Mouse (Mus musculus) embryonic facial prominence, embryonic 11.5 days (tissue): ENCODE measurements around the gene Deaf1. TPM values are rescaled to one million over a fixed set of nuclear protein-coding genes. Genes with fewer than 3 reads are reported as not detected.

Experiments
- ATAC-seq: fragments of 200-750 bp; cut with Nextera tagmentation; replicated peaks from 2 replicates; pipeline ENCODE4 v1.8.0; 2017; ENCODE audit warnings: low read depth; ENCODE audit not compliant: insufficient number of reproducible peaks, low FRiP score, low TSS enrichment
- DNase-seq: peaks from one replicate; pipeline ENCODE4 v3.0.0-alpha.2; 2015; ENCODE audit warnings: low spot score
- H3K27ac ChIP-seq: fragments of 300-500 bp; sonication (generic); replicated peaks from 2 replicates; pipeline ENCODE4 v1.5.1; 2014; ENCODE audit warnings: mild to moderate bottlenecking, low read depth, low read length, control low read depth
- H3K27me3 ChIP-seq: fragments of 300-500 bp; sonication (generic); 2 replicates; pipeline ENCODE4 v1.6.1; 2014; ENCODE audit warnings: mild to moderate bottlenecking, low read length, moderate library complexity, mixed read lengths; ENCODE audit not compliant: control insufficient read depth, insufficient read depth
- H3K36me3 ChIP-seq: fragments of 300-500 bp; sonication (generic); replicated peaks from 2 replicates; pipeline ENCODE4 v1.6.1; 2014; ENCODE audit warnings: low read depth, mild to moderate bottlenecking, low read length, moderate library complexity, mixed read lengths; ENCODE audit not compliant: control insufficient read depth, insufficient read depth
- H3K4me1 ChIP-seq: fragments of 300-500 bp; sonication (generic); 2 replicates; pipeline ENCODE4 v1.6.1; 2014; ENCODE audit warnings: low read length, mixed read lengths; ENCODE audit not compliant: control insufficient read depth, insufficient read depth
- H3K4me2 ChIP-seq: fragments of 300-500 bp; sonication (generic); 2 replicates; pipeline ENCODE4 v1.6.1; 2014; ENCODE audit warnings: low read depth, mild to moderate bottlenecking, control low read depth, low read length, moderate library complexity
- H3K4me3 ChIP-seq: fragments of 300-500 bp; sonication (generic); 2 replicates; pipeline ENCODE4 v1.5.1; 2014; ENCODE audit warnings: low read depth, low read length, control low read depth
- H3K9ac ChIP-seq: fragments of 300-500 bp; sonication (generic); replicated peaks from 2 replicates; pipeline ENCODE4 v1.6.1; 2014; ENCODE audit warnings: mild to moderate bottlenecking, control low read depth, low read length
- H3K9me3 ChIP-seq: fragments of 300-500 bp; sonication (generic); replicated peaks from 2 replicates; pipeline ENCODE4 v1.6.1; 2016; ENCODE audit warnings: mild to moderate bottlenecking, low read length, inconsistent platforms, mixed read lengths; ENCODE audit not compliant: control insufficient read depth
- WGBS: fragments of 180-500 bp; shearing (Covaris S2); extraction: QIAGEN DNeasy Blood & Tissue Kit; methylation state at CpG from one replicate; pipeline ENCODE4 v1.1.7; 2014; 5-methylcytosine and 5-hydroxymethylcytosine counted together
- polyA plus RNA-seq: library from polyadenylated mRNA; unstranded; fragments of >200 nt; fragmentation: Nextera tagmentation; extraction: Ambion mirVana; gene quantifications from 2 replicates; pipeline ENCODE4 v1.2.1, GENCODE M21; 2014

Deaf1 gene
- polyA plus RNA-seq, 1 experiment from 2014 or later: 53.9 TPM

DNA sequence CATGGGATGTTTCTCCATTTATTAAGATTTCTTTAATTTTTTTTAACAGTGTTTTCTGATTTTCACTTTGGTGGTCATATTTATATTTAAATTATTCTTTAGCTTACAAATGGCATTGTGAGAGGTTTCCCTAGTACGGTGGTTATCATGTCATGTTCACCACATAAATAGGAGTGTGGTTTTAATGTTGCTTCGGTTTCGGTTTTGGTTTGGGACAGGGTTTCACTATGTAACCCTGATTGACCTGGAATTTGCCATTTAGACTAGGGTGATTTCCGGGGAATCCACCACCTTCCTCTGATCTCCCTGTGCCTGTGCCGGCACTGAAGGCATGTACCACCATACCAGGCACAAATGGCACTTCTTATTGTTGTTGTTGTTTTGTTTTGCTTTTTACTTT lies 17.3 kb upstream of the Deaf1 start:
- DNase-seq: no peak
- no peak for ATAC-seq
- Histone ChIP-seq H3K4me2 (no peak overlapping the region), H3K27me3 (no peaks in the 10 kb centered on the region), H3K9me3 (no peaks in the 10 kb centered on the region), H3K36me3 (no peaks in the 10 kb centered on the region), H3K4me3 (no peak overlapping the region), H3K27ac (no peak overlapping the region), H3K4me1 (no peaks in the 10 kb centered on the region), H3K9ac (no peak overlapping the region)
- WGBS: 87% methylated on average over 5 of the region's 5 CpGs

DNA sequence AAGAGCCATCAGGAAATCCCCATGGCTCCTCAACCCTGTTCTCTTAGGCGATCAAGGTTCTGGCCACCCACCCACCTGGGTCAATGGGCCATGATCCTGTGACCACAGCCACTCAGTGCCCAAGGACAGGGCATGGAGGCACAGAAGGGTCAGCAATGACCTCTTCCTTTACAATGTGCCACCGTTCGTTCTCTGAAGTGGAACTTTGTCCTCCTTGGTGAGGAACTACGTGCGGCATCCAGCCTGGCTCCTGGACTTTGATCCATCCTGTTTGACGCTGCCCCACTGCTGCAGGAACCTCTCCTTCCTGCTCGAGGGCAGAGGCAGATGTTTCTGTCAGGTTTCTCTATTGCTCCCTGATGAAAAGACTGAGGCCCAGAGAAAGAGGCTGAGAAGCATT lies 16.2 kb upstream of the Deaf1 start:
- ATAC-seq (no peak), DNase-seq (no peak)
- Histone ChIP-seq H3K36me3 (no peaks in the 10 kb centered on the region), H3K4me3 (no peak overlapping the region), H3K27me3 (no peaks in the 10 kb centered on the region), H3K27ac (no peak overlapping the region), H3K9me3 (no peaks in the 10 kb centered on the region), H3K4me2 (no peak overlapping the region), H3K9ac (no peak overlapping the region), H3K4me1 (no peaks in the 10 kb centered on the region; the same call in 1 of the 2 replicates)
- WGBS: 69% methylated on average over 7 of the region's 7 CpGs

GRCm38 (mm10) chr7:141343230-141343629 lies 15.7 kb upstream of the Deaf1 start:
- no peak for DNase-seq
- Histone ChIP-seq H3K9me3 (no peaks in the 10 kb centered on the region), H3K4me1 (no peaks in the 10 kb centered on the region; the same call in 1 of the 2 replicates), H3K4me2 (no peak overlapping the region), H3K9ac (no peak overlapping the region), H3K4me3 (no peak overlapping the region), H3K27ac (no peak overlapping the region), H3K36me3 (no peaks in the 10 kb centered on the region), H3K27me3 (no peaks in the 10 kb centered on the region)
- ATAC-seq: no peak
- 52% methylated on average over 2 of the region's 2 CpGs for WGBS

DNA sequence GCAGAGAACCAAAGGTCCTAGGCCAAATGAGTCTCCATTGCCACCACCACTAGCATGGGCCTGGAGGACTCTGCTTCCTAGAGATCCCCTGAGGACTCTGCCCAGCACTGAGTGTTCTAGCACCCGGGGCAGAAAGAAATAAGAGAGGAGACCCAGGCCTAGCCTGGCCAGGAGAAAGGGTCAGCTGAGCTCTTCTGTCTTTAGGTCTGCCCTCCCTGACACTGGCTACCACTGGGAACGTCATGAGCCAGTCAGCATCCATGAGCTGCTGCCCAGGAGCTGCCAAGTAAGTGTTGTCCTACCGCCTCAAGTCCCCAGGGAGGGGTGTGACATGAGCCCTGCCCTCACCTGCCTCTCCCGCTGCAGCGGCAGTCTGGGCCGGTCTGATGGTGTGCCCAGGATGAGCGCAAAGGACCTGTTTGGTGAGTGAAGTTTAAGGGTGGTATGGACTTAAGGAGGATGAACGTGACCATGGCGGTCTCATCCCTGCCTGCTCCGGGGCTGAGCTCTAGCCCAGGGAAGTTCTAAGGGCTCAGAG lies 14.3 kb upstream of the Deaf1 start:
- no peak for ATAC-seq

DNA sequence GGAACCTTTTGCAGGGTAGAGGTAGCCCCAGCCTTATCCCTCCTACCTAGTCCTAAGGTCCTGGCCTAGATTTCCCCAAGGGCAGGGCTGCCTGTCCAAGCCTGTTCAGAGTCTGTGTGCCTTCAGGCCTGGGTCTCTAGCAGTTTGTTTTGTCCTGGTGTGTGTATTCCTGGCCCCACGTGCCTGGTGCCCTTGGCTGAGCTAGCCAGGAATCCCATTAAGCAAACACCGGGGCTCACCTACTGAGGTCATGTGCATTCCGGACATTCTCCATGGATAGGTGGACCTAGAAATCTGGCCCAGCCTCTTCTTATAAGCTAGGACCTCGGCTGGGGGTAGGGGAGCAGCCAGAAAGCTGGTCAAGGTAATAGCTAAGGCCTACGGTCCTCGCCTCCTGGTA lies 13.0 kb upstream of the Deaf1 start:
- WGBS: 73% methylated on average over 6 of the region's 6 CpGs

More for the DNA sequence above, 14.3 kb upstream of the Deaf1 start:
- Histone ChIP-seq H3K9ac (no peak overlapping the region), H3K4me2 (no peak overlapping the region), H3K27ac (no peak overlapping the region), H3K4me1 (no peaks in the 10 kb centered on the region; the same call in 1 of the 2 replicates), H3K27me3 (no peaks in the 10 kb centered on the region), H3K9me3 (no peaks in the 10 kb centered on the region), H3K4me3 (no peak overlapping the region), H3K36me3 (no peaks in the 10 kb centered on the region)
- DNase-seq: no peak
- 82% methylated on average over 10 of the region's 10 CpGs for WGBS

DNA sequence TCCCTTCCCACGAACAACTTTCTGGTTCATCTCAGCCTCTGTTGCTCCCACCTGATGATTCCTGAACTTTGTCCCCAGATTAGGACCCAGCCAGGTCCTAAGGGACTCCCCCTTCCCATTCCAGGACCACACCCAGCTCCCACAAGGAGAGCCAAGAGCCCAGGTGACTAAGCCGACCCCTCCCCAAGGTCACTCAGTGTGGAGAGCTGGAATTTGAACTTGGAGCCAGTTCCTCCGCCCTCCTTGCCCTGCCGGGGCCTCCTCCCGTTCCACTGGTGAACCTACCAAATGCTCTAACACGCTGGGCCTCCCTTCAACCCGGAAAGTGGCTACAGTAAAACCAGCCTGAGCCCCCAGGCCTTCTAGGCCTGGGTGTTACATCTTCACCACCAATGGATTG lies 12.5 kb upstream of the Deaf1 start:
- H3K4me3 ChIP-seq: no peak overlapping the region
- no peaks in the 10 kb centered on the region for H3K27me3 ChIP-seq
- H3K4me1 ChIP-seq: no peaks in the 10 kb centered on the region; the same call in 1 of the 2 replicates
- H3K4me2 ChIP-seq: no peak overlapping the region
- 85% methylated on average over 7 of the region's 7 CpGs for WGBS
- no peak for ATAC-seq
- no peak overlapping the region for H3K27ac ChIP-seq
- no peaks in the 10 kb centered on the region for H3K9me3 ChIP-seq
- H3K36me3 ChIP-seq: no peaks in the 10 kb centered on the region
- H3K9ac ChIP-seq: no peak overlapping the region
- DNase-seq: no peak

More for the DNA sequence above, 13.0 kb upstream of the Deaf1 start:
- Histone ChIP-seq H3K4me2 (no peak overlapping the region), H3K9ac (no peak overlapping the region), H3K27ac (no peak overlapping the region), H3K9me3 (no peaks in the 10 kb centered on the region), H3K4me3 (no peak overlapping the region), H3K4me1 (no peaks in the 10 kb centered on the region; the same call in 1 of the 2 replicates), H3K27me3 (no peaks in the 10 kb centered on the region), H3K36me3 (no peaks in the 10 kb centered on the region)
- no peak for ATAC-seq
- DNase-seq: no peak

- DNase-seq: no peak
Measured at GRCm38 (mm10) chr7:141339215-141339920, 11.9 kb upstream of the Deaf1 start.

DNA sequence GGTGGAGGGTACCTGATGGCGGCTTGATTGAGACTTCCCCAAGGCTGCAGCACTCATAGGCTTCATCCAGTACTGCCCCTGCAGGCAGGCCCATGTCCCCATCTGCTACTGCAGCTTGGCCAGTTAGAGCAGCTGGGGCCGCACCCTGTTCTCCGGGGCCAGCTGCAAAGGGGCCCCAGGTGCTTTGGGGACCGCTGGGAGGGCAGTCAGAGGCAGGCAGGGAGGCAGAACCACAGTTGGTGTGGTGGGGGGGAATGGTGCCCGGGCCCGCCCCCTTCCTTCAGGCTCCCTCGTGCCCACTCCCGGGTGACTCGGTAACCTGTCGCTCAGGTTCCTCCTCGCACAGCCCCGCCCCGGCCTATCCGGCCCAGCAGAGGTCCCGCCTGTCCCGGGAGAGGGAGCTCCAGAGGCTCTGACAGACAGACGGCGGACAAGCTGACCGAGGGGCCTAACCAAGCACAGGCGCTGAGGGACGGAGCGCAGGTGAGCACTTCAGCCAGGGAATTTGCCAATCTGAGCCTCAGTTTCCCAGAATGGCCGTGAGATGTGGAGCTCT lies 11.2 kb upstream of the Deaf1 start, which contains the start of gene Eps8l2:
TSS of gene Eps8l2 (plus strand) at position 305 of the 556 bp plus-strand sequence.
- H3K9me3 ChIP-seq: no peaks in the 10 kb centered on the region
- ATAC-seq (peak; percentile 54; the same call in 1 of the 2 replicates), DNase-seq (peak; percentile 47)
- H3K4me2 ChIP-seq: peak within 1 kb of the TSS; percentile 36
- no peak within 1 kb of the TSS for H3K27ac ChIP-seq
- WGBS: 5% methylated on average over 23 of the region's 23 CpGs
- H3K4me3 ChIP-seq: 0 out of 2 replicates have a peak within 1 kb of the TSS, but pooled peaks have one; percentile 6
- H3K27me3 ChIP-seq: no peaks in the 10 kb centered on the region
- H3K4me1 ChIP-seq: no peaks in the 10 kb centered on the region; the same call in 1 of the 2 replicates
- no peaks in the 10 kb centered on the region for H3K36me3 ChIP-seq
- H3K9ac ChIP-seq: peak within 1 kb of the TSS; percentile 37; the same call in 1 of the 2 replicates

More at GRCm38 (mm10) chr7:141339215-141339920, 11.9 kb upstream of the Deaf1 start:
- no peaks in the 10 kb centered on the region for H3K9me3 ChIP-seq
- peak overlapping the region; percentile 37; the same call in 1 of the 2 replicates for H3K9ac ChIP-seq
- ATAC-seq: no peak
- peak overlapping the region; percentile 36; the same call in 1 of the 2 replicates for H3K4me2 ChIP-seq
- H3K4me1 ChIP-seq: no peaks in the 10 kb centered on the region; the same call in 1 of the 2 replicates
- WGBS: 36% methylated on average over 20 of the region's 20 CpGs
- H3K27me3 ChIP-seq: no peaks in the 10 kb centered on the region
- 0 out of 2 replicates have a peak overlapping the region, but pooled peaks have one; percentile 6 for H3K4me3 ChIP-seq
- H3K36me3 ChIP-seq: no peaks in the 10 kb centered on the region
- H3K27ac ChIP-seq: no peak overlapping the region
